Mouse (Mus musculus) gastrocnemius, adult 8-10 months (tissue): Measurements from ENCODE around the gene Slc48a1. TPM values are rescaled to one million over a fixed set of nuclear protein-coding genes. Genes with fewer than 3 reads are reported as not detected.
A peak's percentile ranks its signal among the peaks of the same experiment; 100 is the strongest.

ENCODE experiments used
- DNase-seq, 2 experiments: peaks; one replicate each; pipeline ENCODE4 v3.0.0; 2022; ENCODE audit warnings: low spot score in 2 of 2
- total RNA-seq, 4 experiments: library from RNA; stranded (reverse); gene quantifications; 2 replicates each; pipeline ENCODE4 v1.2.4; 2022

Gene Slc48a1
- total RNA-seq, 4 experiments from 2014 or later: 40.0 to 52.7 (median 47.3) TPM

DNA sequence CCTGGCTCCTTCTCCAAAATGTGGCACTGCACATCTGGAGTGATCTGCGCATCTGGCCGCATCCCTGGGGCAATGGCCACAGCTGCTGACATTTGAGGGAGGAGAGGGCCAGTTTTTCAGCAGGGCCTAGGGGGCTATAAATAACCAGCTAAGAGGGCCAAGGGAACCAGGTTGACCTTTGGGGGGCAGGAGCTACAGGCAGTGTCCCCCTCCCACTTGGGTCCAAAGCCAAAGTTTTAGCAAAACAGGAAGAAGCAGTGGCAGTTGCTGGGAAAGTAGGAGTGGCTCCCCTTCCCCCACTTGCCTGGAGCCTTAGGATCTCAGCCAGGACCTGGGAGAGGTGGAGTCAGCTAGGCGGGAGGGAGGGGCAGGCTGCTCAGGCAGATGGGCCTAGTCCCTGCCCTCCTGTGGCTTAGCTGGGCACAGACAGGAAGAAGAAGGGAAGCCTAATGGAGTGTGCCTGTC, 61.7 kb downstream of the Slc48a1 start:
- peak; percentile 53 to 76 for DNase-seq

DNA sequence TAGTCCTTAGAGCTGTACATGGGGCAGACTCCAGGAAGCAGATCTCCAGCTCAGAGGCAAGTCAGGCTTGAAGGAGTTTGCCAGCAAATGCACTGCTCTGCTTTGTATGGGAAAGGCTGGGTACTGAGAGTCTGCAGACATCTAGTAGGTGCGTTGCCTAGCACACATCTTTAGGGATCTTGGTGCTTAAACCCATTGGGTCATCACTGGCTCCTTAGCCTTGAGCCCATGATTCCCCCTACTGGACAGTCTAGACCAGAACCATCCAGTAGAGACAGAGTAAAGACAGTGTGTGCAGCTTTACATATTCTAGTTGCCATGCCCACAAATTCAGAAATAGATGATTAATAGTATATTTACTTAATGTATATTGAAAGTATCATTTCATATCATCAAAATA, 62.5 kb downstream of the Slc48a1 start:
- DNase-seq: no peak

DNA sequence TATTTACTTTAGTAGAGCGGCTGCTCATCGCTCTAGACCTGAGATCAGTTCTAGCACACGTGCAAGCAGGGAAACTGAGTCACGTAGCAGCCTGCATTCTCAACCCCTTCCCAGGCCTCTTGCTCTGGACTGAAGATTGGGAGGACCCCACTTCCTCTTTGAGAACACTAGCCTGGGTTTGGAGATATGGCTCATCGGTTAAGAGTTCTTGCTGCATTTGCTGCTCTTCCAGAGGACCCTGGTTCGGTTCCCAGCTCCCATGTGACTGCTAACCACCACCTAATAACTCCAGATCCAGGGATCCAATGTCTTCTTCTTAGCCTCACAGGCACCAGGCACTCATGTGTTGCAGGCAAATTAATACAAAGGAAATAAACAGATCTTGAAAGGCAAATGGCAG, 63.1 kb downstream of the Slc48a1 start:
- no peak for DNase-seq

DNA sequence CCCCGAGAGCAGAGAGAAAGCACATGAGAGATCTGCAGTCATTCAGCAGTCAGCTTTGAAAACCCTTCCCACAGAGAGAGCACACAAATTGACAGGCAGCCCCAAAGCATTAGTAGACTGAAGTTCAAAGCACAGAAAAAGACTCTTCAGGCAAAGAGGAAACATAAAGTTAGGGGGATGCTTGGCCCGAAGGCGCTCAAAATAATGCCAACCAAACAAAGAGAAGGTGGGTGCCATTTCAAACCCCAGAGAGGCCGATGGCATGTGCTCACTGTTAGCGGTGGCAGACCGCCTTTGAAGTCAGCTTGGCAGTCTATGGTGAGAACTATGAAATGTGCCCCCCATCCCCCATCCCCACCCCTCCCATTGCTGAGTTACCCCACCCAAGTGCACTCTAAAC, 63.7 kb downstream of the Slc48a1 start:
- DNase-seq: no peak

Other genes starting within 250 kb of the Slc48a1 start
- 10 to 100 TPM; 12.5 to 13.9 (median 12.8) TPM for gene Rpap3, start 72.7 kb upstream of the Slc48a1 start, total RNA-seq
- gene Endou, start 47.2 kb upstream of the Slc48a1 start, total RNA-seq: under 1 TPM; 0.19 to 0.49 (median 0.31) TPM
- gene Rapgef3, start 10.5 kb upstream of the Slc48a1 start, total RNA-seq: 1 to 10 TPM; 5.1 to 6.3 (median 5.5) TPM
- gene Hdac7, start 66.0 kb downstream of the Slc48a1 start, total RNA-seq: 1 to 10 TPM; 5.8 to 9.6 (median 9.3) TPM
- under 1 TPM in 3 of 4 experiments, not detected in 1; 0.07 to 0.13 (median 0.10) TPM for gene Vdr, start 132.1 kb downstream of the Slc48a1 start, total RNA-seq
- gene Tmem106c, start 185.7 kb downstream of the Slc48a1 start, total RNA-seq: 1 to 10 TPM; 4.3 to 8.5 (median 6.5) TPM
- gene Col2a1, start 226.2 kb downstream of the Slc48a1 start, total RNA-seq: under 1 TPM; 0.19 to 0.51 (median 0.38) TPM